Mouse (Mus musculus) adrenal gland, postnatal 10 days (tissue): ENCODE data around the gene Slc38a9. TPM values are rescaled to one million over a fixed set of nuclear protein-coding genes. Genes with fewer than 3 reads are reported as not detected.
A peak's percentile ranks its signal among the peaks of the same experiment; 100 is the strongest.
"Not testable (repeated sequence)": the region's sequence is repeated elsewhere in the genome, so short reads cannot be mapped to it uniquely, and the experiment has no call there.

ENCODE experiments used
- DNase-seq: peaks from one replicate; pipeline ENCODE4 v3.0.0; 2021; ENCODE audit warnings: mixed read lengths
- total RNA-seq, 2 experiments: library from RNA; stranded (reverse); gene quantifications; 2 replicates each; pipeline ENCODE4 v1.2.3; 2021

The Slc38a9 gene
- total RNA-seq, 2 experiments from 2014 or later: 13.1 to 28.0 TPM

GRCm38 (mm10) chr13:112683970-112684369 lies 23.4 kb downstream of the Slc38a9 start:
- DNase-seq: no peak

DNA sequence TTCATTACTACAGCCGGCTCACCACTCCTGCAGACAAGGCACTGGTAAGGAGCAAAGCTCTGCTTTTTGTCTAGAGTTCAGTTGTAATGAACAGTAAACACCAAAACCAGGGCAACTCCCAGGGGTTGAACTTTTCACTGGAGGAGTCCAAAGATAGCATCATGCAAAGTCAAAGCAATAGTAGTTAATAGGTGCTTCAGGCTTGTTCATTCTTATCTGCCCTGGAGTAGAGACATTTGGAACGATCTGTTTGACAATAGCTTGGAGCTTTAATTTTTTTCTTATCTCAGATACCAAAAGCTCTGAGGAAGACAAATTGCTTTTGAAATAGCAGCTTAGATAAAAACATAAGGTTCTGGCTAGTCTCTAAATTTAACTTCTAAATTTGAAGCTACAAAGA lies 25.6 kb downstream of the Slc38a9 start:
- no peak for DNase-seq

GRCm38 (mm10) chr13:112692870-112693553 lies 32.5 kb downstream of the Slc38a9 start:
- no peak for DNase-seq

DNA sequence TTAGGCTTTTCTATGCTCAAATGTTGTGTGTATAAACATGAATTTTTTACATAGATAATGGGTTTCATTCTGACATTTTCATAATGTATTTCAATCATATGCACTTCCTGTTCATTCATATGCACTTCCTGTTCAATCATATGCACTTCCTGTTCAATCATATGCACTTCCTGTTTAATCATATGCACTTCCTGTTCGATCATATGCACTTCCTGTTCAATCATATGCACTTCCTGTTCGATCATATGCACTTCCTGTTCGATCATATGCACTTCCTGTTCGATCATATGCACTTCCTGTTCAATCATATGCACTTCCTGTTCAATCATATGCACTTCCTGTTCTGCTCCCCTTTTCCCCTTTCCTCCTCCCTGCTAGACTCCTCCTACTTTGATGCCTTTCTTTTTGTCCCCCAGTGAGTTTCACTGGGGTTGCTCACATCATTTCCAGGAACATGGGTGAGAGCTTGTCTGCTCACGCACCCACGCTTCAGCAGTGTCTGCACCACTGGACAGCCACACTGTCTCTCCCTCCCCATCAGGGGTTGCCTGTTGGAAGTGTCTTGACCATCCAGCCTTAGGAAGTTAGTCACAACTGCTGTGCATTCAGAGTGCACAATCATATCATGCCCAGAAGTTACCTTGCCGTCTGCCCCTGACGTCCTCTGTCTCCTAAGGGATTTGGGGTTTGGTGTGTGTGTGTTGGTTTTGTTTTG lies 35.1 kb downstream of the Slc38a9 start:
- DNase-seq: no peak

DNA sequence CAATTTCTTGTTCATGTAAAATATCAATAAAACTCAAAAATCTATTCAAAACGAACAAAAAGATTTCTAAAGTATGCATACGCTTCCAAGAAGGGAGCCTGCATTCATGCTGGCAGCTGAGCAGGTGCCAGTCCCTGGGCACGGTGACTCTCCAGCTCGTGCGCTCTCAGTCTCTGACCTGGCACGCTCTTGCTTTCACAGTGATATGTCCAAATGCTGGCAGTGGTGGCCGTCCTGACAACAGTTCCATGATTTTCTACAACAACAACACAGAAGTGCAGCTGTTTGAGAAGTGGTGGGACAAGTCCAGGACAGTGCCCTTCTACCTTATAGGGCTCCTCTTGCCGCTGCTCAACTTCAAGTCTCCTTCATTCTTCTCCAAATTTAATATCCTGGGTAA lies 40.7 kb downstream of the Slc38a9 start:
- DNase-seq: no peak

GRCm38 (mm10) chr13:112706351-112706750 lies 45.8 kb downstream of the Slc38a9 start:
- no peak for DNase-seq

- DNase-seq: no peak
Measured at GRCm38 (mm10) chr13:112720078-112720736, 59.7 kb downstream of the Slc38a9 start.

DNA sequence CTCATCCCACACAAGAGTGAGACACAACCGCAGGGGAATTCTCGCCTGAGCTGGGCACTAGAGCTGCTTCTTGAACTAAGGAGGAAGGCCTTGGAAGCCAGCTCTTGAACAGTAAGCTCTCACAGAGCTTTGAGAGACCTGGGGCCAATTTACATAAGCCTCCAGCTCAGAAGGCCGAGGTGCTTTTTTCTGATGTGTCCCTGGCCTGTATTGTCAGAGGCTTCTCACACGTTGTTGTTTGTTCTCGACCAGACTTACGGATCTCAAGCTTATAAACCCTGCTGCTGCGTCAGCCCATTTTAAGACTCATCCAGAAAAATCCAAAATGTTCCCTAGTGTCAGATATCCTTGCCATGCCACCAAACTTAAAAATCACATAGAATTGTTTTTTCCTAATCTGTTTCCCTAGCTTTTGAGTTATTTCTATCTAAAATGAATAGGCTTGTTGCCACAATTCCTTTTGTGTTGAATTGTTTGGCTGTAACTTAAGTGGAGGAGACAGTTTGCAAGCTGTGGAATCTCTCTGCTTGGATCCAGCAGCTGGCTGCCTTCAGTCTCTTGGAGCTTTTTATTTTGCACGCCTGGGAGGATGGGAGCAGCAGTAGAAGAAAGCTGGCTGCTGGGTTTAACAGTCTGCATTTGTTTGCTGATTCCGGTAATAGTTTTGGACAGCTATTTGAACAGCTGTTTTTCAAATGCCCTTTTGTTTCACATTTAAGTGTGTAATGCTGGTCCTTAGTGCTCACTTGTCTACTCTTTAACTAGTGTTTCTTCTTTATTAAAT lies 61.6 kb downstream of the Slc38a9 start:
- DNase-seq: no peak

DNA sequence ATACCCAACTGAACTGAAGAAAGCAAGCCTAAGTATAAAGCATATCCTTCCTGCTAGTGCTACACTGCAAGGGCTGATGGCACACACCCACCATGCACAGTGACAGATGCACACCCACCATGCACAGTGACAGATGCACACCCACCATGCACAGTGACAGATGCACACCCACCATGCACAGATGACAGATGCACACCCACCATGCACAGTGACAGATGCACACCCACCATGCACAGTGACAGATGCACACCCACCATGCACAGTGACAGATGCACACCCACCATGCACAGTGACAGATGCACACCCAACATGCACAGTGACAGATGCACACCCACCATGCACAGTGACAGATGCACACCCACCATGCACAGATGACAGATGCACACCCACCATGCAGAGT lies 63.7 kb downstream of the Slc38a9 start:
- not testable (repeated sequence) for DNase-seq

GRCm38 (mm10) chr13:112726002-112726401 lies 65.5 kb downstream of the Slc38a9 start:
- peak; percentile 69 for DNase-seq

- no peak for DNase-seq
Measured at GRCm38 (mm10) chr13:112733311-112733710, 72.8 kb downstream of the Slc38a9 start.

GRCm38 (mm10) chr13:112734906-112735713 lies 74.6 kb downstream of the Slc38a9 start:
- peak; percentile 59 for DNase-seq

GRCm38 (mm10) chr13:112736407-112736806 lies 75.9 kb downstream of the Slc38a9 start:
- no peak for DNase-seq

GRCm38 (mm10) chr13:112737110-112737509 lies 76.6 kb downstream of the Slc38a9 start:
- no peak for DNase-seq

- no peak for DNase-seq
Measured at GRCm38 (mm10) chr13:112738005-112738404, 77.5 kb downstream of the Slc38a9 start.

DNA sequence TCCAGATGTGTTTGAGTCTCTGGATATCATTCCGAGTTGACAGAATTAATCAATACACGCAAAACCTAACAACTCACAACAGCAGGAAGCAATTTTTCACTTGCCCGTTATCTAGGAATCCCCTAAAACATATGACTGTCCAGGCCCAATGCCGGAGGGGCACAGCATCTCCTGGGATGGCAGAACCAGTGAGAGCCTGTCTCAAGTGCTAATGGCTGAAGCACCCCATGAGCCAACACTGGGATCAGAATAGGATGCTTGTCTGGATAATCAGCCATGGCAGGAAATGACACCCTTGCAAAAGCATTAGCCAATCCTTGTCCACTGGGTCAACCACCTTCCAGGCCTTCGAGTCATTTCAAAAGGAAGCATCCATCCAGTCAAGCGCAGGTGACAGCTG lies 79.5 kb downstream of the Slc38a9 start:
- DNase-seq: no peak

DNA sequence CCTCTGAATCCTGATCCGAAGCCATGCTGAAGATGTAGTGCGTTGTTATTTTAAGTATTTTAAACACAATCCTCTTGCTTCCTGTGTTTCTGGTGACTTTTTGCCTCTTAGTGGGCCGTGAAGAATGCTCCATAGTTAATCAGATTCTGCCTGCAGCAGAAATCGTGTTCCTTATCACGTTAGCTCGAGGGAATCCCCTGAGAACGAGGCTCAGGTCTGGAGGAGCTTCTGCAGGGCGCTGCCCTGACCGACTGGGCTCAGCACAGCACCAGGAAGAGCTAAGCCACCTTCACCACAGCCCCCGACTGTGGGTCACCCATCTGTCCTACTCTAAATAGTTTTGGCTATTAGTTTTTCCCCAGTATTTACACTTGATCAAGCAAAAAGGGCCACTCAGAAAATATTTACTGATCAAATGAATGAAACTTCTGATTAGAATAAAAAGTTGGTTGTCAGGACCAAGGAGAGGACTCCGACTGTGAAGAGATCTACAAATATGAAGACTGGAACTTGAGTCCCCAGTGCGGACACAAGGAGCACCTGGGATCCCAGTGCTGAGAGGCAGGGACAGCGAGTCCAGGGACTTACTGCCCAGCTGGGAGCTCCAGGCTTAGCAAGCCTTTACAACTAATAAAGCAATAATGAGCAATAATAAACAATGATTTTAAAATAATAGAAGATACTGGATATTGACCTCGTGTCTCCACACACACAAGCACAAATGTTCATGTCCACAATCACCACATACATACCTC lies 81.7 kb downstream of the Slc38a9 start:
- DNase-seq: no peak

DNA sequence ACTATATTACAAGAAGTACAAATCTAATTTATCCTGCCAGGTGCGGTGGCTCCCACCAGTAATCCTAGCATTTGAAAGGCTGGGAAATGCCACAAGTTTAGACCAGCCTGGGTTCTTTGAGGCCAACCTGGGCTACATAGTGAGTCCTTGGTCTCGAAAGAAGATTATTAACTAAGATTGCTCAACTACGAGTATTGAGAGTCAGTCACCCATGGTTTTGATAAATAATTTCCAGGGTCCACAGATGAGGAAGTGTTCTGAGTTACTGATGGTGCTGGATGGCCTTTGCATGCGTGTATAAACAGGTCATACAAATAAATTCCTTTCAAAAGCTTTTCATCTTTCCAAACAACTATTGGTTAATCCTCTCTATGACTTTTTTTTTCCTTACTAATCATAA lies 83.1 kb downstream of the Slc38a9 start:
- DNase-seq: no peak

- DNase-seq: no peak
Measured at GRCm38 (mm10) chr13:112744061-112744849, 83.7 kb downstream of the Slc38a9 start.
